Mouse (Mus musculus) limb, embryonic 13.5 days (tissue): ENCODE results near the gene Prl3c1. TPM values are rescaled to one million over a fixed set of nuclear protein-coding genes. Genes with fewer than 3 reads are reported as not detected.
"Not testable (repeated sequence)": the region's sequence is repeated elsewhere in the genome, so short reads cannot be mapped to it uniquely, and the experiment has no call there.

Source experiments
- ATAC-seq: fragments of 200-750 bp; cut with Nextera tagmentation; 2 replicates; pipeline ENCODE4 v1.8.0; 2017; ENCODE audit warnings: low read depth, moderate number of reproducible peaks, moderate TSS enrichment; ENCODE audit not compliant: low FRiP score
- H3K27ac ChIP-seq: fragments of 300-500 bp; sonication (generic); 2 replicates; pipeline ENCODE4 v1.5.1; 2015; ENCODE audit warnings: inconsistent platforms, mild to moderate bottlenecking, moderate library complexity
- H3K27me3 ChIP-seq: fragments of 300-500 bp; sonication (generic); 2 replicates; pipeline ENCODE4 v1.6.1; 2015; ENCODE audit warnings: mild to moderate bottlenecking, inconsistent platforms
- H3K36me3 ChIP-seq: fragments of 300-500 bp; sonication (generic); 2 replicates; pipeline ENCODE4 v1.6.1; 2015; ENCODE audit warnings: inconsistent platforms, mild to moderate bottlenecking, moderate library complexity
- H3K4me1 ChIP-seq: fragments of 300-500 bp; sonication (generic); 2 replicates; pipeline ENCODE4 v1.6.1; 2015; ENCODE audit warnings: inconsistent platforms
- H3K4me2 ChIP-seq: fragments of 300-500 bp; sonication (generic); replicated peaks from 2 replicates; pipeline ENCODE4 v1.6.1; 2015; ENCODE audit warnings: inconsistent platforms, mild to moderate bottlenecking, moderate library complexity
- H3K4me3 ChIP-seq: fragments of 300-500 bp; sonication (generic); 2 replicates; pipeline ENCODE4 v1.5.1; 2015; ENCODE audit warnings: moderate library complexity, mild to moderate bottlenecking, inconsistent platforms
- H3K9ac ChIP-seq: fragments of 300-500 bp; sonication (generic); 2 replicates; pipeline ENCODE4 v1.6.1; 2015; ENCODE audit warnings: mild to moderate bottlenecking, inconsistent platforms
- H3K9me3 ChIP-seq: fragments of 300-500 bp; sonication (generic); 2 replicates; pipeline ENCODE4 v1.6.1; 2016; ENCODE audit warnings: inconsistent platforms
- WGBS: fragments of 180-500 bp; shearing (Covaris S2); methylation state at CpG from one replicate; pipeline ENCODE4 v1.1.7; 2015; 5-methylcytosine and 5-hydroxymethylcytosine counted together
- polyA plus RNA-seq: library from polyadenylated mRNA; unstranded; fragments of >200 nt; fragmentation: Nextera tagmentation; extraction: Ambion mirVana; gene quantifications from 2 replicates; pipeline ENCODE4 v1.2.1, GENCODE M21; 2015

Prl3c1 gene
- not detected in 2 replicates for polyA plus RNA-seq

GRCm38 (mm10) chr13:27196359-27196758, at the start of gene Prl3c1:
TSS of gene Prl3c1 (plus strand) at chr13:27196659.
- Histone ChIP-seq H3K9me3 (no peaks in the 10 kb centered on the region), H3K9ac (no peak within 1 kb of the TSS), H3K27me3 (no peaks in the 10 kb centered on the region), H3K4me3 (no peak within 1 kb of the TSS), H3K4me2 (no peak within 1 kb of the TSS), H3K27ac (no peak within 1 kb of the TSS), H3K4me1 (no peaks in the 10 kb centered on the region), H3K36me3 (no peaks in the 10 kb centered on the region)
- no peak for ATAC-seq
- WGBS: 87% methylated on average over 1 of the region's 1 CpGs

DNA sequence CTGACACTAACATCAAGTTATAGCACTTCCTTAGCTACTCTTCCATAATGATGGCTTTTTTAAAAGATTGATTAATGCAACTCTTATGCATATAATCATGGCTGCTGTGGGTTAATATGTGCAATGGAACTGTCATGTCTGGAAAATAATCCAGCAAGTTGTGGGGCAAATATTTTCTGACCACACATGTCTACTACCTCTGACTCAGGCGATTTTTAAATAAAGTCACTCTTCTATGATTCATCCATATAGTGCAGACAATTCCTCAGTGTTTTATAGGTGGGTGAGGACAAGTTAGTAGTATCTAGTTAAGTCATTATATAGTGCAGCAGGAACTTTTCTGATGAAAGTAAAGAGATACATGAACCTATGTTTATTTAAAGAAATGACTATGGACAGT, 48.2 kb upstream of the Prl3c1 start:
- Histone ChIP-seq H3K9ac (no peak overlapping the region), H3K27me3 (no peaks in the 10 kb centered on the region), H3K27ac (no peak overlapping the region), H3K4me1 (no peaks in the 10 kb centered on the region), H3K36me3 (no peaks in the 10 kb centered on the region), H3K4me3 (no peak overlapping the region), H3K9me3 (no peaks in the 10 kb centered on the region), H3K4me2 (no peak overlapping the region)
- 45% methylated on average over 1 of the region's 1 CpGs for WGBS
- no peak for ATAC-seq

GRCm38 (mm10) chr13:27156490-27156889, 40.0 kb upstream of the Prl3c1 start, which contains the start of gene Prl3d3:
TSS of gene Prl3d3 (plus strand) at chr13:27156790.
- H3K4me3 ChIP-seq, H3K4me2 ChIP-seq: not testable (repeated sequence)
- WGBS: 86% methylated on average over 3 of the region's 3 CpGs

DNA sequence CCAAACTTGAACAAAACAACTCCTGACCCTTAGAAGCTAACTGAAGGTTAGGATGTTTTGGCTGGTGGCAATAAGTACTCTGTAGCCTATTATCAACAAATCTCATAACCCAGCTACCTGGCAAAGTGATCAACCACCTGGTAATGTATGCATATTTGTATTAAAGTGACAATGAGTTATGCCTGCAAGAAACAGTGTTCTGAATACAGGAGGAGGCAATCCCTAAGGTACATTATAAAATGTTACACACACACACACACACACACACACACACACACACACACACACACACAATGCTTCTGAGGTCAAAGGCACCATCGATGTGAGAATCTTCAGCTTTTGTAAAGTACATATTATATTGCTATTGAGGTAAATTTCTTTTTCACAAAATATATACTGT, 45.1 kb downstream of the Prl3c1 start, which contains the start of gene Prl3b1:
TSS of gene Prl3b1 (plus strand) at position 301 of the 400 bp plus-strand sequence.
- no peaks in the 10 kb centered on the region for H3K27me3 ChIP-seq
- H3K9me3 ChIP-seq: no peaks in the 10 kb centered on the region
- no peak within 1 kb of the TSS for H3K9ac ChIP-seq
- no peak within 1 kb of the TSS for H3K4me3 ChIP-seq
- ATAC-seq: no peak
- no peak within 1 kb of the TSS for H3K4me2 ChIP-seq
- H3K4me1 ChIP-seq: no peaks in the 10 kb centered on the region
- WGBS: 92% methylated on average over 1 of the region's 1 CpGs
- H3K27ac ChIP-seq: no peak within 1 kb of the TSS
- no peaks in the 10 kb centered on the region for H3K36me3 ChIP-seq

More at GRCm38 (mm10) chr13:27156490-27156889, 40.0 kb upstream of the Prl3c1 start, which contains the start of gene Prl3d3:
- ATAC-seq, H3K9me3 ChIP-seq, H3K36me3 ChIP-seq, H3K27ac ChIP-seq, H3K27me3 ChIP-seq, H3K9ac ChIP-seq, H3K4me1 ChIP-seq: not testable (repeated sequence)

Other genes starting within 250 kb of the Prl3c1 start
- not detected in 2 replicates for gene Prl, start 139.1 kb upstream of the Prl3c1 start, polyA plus RNA-seq
- gene Prl3d1, start 102.5 kb upstream of the Prl3c1 start, polyA plus RNA-seq: not detected in 2 replicates
- not detected in 2 replicates for gene Prl3d2, start 75.0 kb upstream of the Prl3c1 start, polyA plus RNA-seq
- gene Prl3d3, start 39.9 kb upstream of the Prl3c1 start, polyA plus RNA-seq: not detected in 2 replicates
- gene Prl3b1, start 45.2 kb downstream of the Prl3c1 start, polyA plus RNA-seq: not detected in 2 replicates
- gene Prl3a1, start 62.8 kb downstream of the Prl3c1 start, polyA plus RNA-seq: not detected in 2 replicates
- gene Prl6a1, start 116.0 kb downstream of the Prl3c1 start, polyA plus RNA-seq: not detected in 2 replicates
- 0.61 TPM in 1 of 2 replicates, not detected in the other for gene Prl8a2, start 149.0 kb downstream of the Prl3c1 start, polyA plus RNA-seq
- not detected in 2 replicates for gene Prl2b1, start 194.2 kb downstream of the Prl3c1 start, polyA plus RNA-seq
- not detected in 2 replicates for gene Prl8a6, start 242.0 kb downstream of the Prl3c1 start, polyA plus RNA-seq